Mouse (Mus musculus) G1E (cell line): ENCODE measurements around the gene Coasy.

Experiments used
- CTCF ChIP-seq: IDR thresholded peaks from 2 replicates; pipeline ENCODE4 v1.5.1; 2012; ENCODE audit warnings: low read depth, low read length, inconsistent platforms, mixed read lengths
- GATA1 ChIP-seq: IDR thresholded peaks from 2 replicates; pipeline ENCODE4 v1.6.1; 2012; ENCODE audit warnings: borderline replicate concordance, low read length, inconsistent platforms, mixed read lengths
- GATA2 ChIP-seq: IDR thresholded peaks from 2 replicates; pipeline ENCODE4 v1.6.1; 2012; ENCODE audit warnings: low read depth, low read length, inconsistent platforms, borderline replicate concordance

GRCm38 (mm10) chr11:101062971-101063675 is 19.2 kb upstream of the Coasy start:
- TF ChIP-seq CTCF, result no peak
- no peak for TF ChIP-seq GATA1
- no peak for TF ChIP-seq GATA2
